17 mouse cellular contexts compared by ENCODE assay signal in the genomic region with DNA sequence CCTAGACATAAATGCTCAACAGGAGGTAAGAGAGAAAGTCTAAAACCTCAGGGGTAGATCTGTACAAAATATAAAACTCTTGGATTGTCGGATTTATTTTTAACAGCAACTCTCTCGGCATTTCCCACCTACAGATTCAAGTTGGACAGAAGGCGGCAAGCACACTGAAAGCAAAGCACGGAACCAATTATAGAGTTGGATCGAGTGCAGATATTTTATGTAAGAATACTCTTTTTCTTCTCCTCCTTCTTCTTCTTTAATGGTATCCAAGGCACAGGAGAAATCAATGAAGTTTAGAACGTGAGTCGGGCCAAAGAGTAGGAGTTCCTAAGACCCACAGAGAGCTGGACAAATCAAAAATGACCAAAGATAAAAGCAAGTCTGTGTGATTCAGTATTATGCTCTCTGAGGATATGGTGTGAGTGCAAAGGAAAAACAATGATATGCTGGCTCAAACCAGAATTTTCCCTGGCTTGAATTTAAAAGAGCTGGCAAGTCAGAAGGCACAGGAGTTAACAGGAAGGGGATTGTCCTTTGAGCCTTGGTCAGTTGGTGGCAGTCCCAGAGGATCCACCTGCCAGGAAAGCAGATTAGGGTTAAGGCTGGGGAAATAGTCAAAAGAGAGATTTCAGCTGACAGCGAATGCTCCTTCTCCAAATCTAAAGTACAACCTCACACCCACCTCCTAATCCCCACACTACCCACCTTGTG.
DNase-seq lines count a peak whose midpoint lies in the region; ATAC-seq and TF ChIP-seq lines count a peak whose summit lies in the region.
"Had no signal": no experiment of that assay in that cellular context is flagged by ENCODE, and none has a peak within 500 bp of the region (broad histone marks: within the 10 kb centered on the region; RNA-seq: fewer than 3 reads in every experiment).

No protein-coding gene starts in this region.

- no peak overlapping the region for H3K4me2 ChIP-seq in lung, postnatal 0 days (replicated peaks; ENCODE audit: low read depth, low read length)
- H3K4me2 ChIP-seq: kidney, embryonic 15.5 days; midbrain, embryonic 12.5 days; stomach, embryonic 15.5 days had no signal

- 94% methylated on average over 8 of the region's 8 CpGs for WGBS in lung, postnatal 0 days

- H3K9ac ChIP-seq in lung, postnatal 0 days (replicated peaks; ENCODE audit: low read depth): no peak overlapping the region
- H3K9ac ChIP-seq: kidney, embryonic 15.5 days; midbrain, embryonic 12.5 days; stomach, embryonic 15.5 days had no signal

- no peak for TF ChIP-seq EP300 in lung, postnatal 0 days (IDR thresholded peaks at IDR 0.05)

- no peaks in the 10 kb centered on the region for H3K36me3 ChIP-seq in lung, postnatal 0 days (ENCODE audit: insufficient read depth, low read length)
- H3K36me3 ChIP-seq: heart, embryonic 10.5 days; kidney, embryonic 15.5 days; midbrain, embryonic 12.5 days; stomach, embryonic 15.5 days had no signal

- no peaks in the 10 kb centered on the region for H3K27me3 ChIP-seq in lung, postnatal 0 days (replicated peaks; ENCODE audit: insufficient read depth, low read length)
- H3K27me3 ChIP-seq: stomach, embryonic 15.5 days had no signal

- no peak for TF ChIP-seq CTCF in lung, postnatal 0 days (IDR thresholded peaks at IDR 0.05)

- no peaks in the 10 kb centered on the region for H3K9me3 ChIP-seq in lung, postnatal 0 days (ENCODE audit: low read length)
- H3K9me3 ChIP-seq: heart, embryonic 10.5 days; kidney, embryonic 15.5 days; midbrain, embryonic 12.5 days; stomach, embryonic 15.5 days had no signal

- no peaks in the 10 kb centered on the region for H3K4me1 ChIP-seq in lung, postnatal 0 days (ENCODE audit: insufficient read depth, low read depth, low read length)
- H3K4me1 ChIP-seq: kidney, embryonic 15.5 days; stomach, embryonic 15.5 days had no signal

- no peak overlapping the region for H3K4me3 ChIP-seq in lung, postnatal 0 days (ENCODE audit: low read depth, low read length)
- H3K4me3 ChIP-seq: erythroblast, embryonic 14.5 days; heart, embryonic 10.5 days; kidney, embryonic 15.5 days; midbrain, embryonic 12.5 days; stomach, embryonic 15.5 days had no signal

- H3K27ac ChIP-seq in lung, postnatal 0 days (ENCODE audit: low read length): no peak overlapping the region
- H3K27ac ChIP-seq: heart, embryonic 10.5 days; kidney, embryonic 15.5 days; midbrain, embryonic 12.5 days; stomach, embryonic 15.5 days had no signal

- DNase-seq in frontal cortex, postnatal 14 days (ENCODE audit: low spot score in 2 of 2): no peak
- DNase-seq in right cerebral cortex, adult 18-20 months: peak; percentile 74
- DNase-seq in right cerebral cortex, postnatal 14 days: no peak
- peak; percentile 61 to 75 for DNase-seq in left cerebral cortex, adult 9 months (ENCODE audit: low spot score in 2 of 2)
- no peak for DNase-seq in spleen, postnatal 36 days (ENCODE audit: low spot score in 2 of 2)
- no peak for DNase-seq in lung, postnatal 0 days (ENCODE audit: low spot score)
- DNase-seq: liver; lung, adult 18-20 months; lung, postnatal 4 days had no signal

- ATAC-seq in frontal cortex, adult (ENCODE audit: low TSS enrichment): peak; percentile 90
- no peak for ATAC-seq in lung, postnatal 0 days
- no peak for ATAC-seq in inflammation-experienced regulatory T-cells, adult 6 months
- ATAC-seq: activated CD4-positive, CD25-positive, alpha-beta regulatory T cell, adult 4 months had no signal

Comparison
In these comparisons a context has a peak if more than half of its experiments do, and no peak if none do; other contexts are left out.
1. DNase-seq: peak in right cerebral cortex, adult 18-20 months (single experiment) and left cerebral cortex, adult 9 months (2 of 2); none in frontal cortex, postnatal 14 days (0 of 2), right cerebral cortex, postnatal 14 days (single experiment), spleen, postnatal 36 days (0 of 2) and lung, postnatal 0 days (single experiment).